Mouse (Mus musculus): ENCODE data around the gene Frmd4a.

GRCm38 (mm10) chr2:4481154-4481553 lies 463.6 kb downstream of the Frmd4a start:
- no peak for TF ChIP-seq CTCF (IDR thresholded peaks at IDR 0.05; ENCODE audit: low read depth)
- no peak for TF ChIP-seq EP300 (optimal IDR thresholded peaks at IDR 0.05)

All from stomach, postnatal 0 days (tissue).